Mouse (Mus musculus) cerebellum, adult 2 months (tissue): Measurements from ENCODE around the gene Tldc1.

Source experiments
- CTCF ChIP-seq: fragments of 200-500 bp; IDR thresholded peaks from 2 replicates; pipeline ENCODE4 v1.5.1; 2011; ENCODE audit warnings: low read depth, mild to moderate bottlenecking, control low read depth, low read length, moderate library complexity, borderline replicate concordance; ENCODE audit not compliant: insufficient read depth
- POLR2A ChIP-seq: fragments of 200-500 bp; IDR thresholded peaks from 2 replicates; pipeline ENCODE4 v1.6.1; 2011; ENCODE audit warnings: low read length, control low read depth, borderline replicate concordance; ENCODE audit not compliant: insufficient read depth

- no peak for TF ChIP-seq CTCF
- TF ChIP-seq POLR2A = no peak
Observed at GRCm38 (mm10) chr8:119810127-119810868, 32.1 kb upstream of the Tldc1 start.
